Mouse (Mus musculus): ENCODE data around the gene Vps51.
A peak's percentile ranks its signal among the peaks of the same experiment; 100 is the strongest.
"Not testable (repeated sequence)": the region's sequence is repeated elsewhere in the genome, so short reads cannot be mapped to it uniquely, and the experiment has no call there.

The Vps51 gene

DNA sequence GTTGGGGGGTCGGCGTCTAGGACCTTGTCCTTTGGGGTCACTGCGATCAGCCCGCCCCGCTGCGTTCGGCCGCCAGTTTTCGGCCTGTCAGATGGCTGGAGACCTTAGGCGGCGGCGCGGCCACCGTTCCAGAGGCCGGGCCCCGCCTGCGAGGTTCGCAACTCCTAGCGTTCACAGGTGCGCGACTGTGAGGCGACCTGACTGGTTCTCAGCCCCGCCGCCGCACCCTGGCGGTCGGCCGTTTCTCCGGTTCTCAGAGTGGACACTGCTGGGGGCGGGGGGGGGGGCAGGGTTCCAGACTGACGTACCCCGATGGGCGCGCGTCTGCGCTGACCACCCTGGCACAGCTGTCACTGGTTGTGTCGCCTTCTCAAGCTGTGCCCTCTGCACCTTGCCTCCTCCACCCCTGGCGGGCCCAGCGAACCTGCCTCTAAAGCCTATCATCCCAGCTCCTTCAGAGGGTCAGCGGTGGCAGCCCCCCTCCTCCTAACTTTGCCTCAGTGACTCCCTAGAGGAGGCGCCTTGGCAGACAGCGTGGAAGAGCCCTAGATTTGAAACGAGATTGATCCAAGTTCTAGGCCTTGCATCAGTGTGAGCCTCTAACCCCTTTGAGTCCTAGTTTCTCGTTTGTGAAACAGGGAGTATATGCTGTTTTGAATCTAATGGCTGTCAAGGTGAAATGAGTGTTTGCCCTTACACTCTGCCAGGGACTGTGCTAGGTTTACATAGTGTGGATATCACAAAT lies 29.7 kb downstream of the Vps51 start:
- no peak for DNase-seq (ENCODE audit: low spot score)

- DNase-seq (ENCODE audit: low spot score): peak; percentile 89
These were observed 30.5 kb downstream of the Vps51 start, which contains the start of gene Syvn1 for GRCm38 (mm10) chr19:6046294-6047153. Gene Syvn1, plus strand, starts transcription at chr19:6046576.

- no peak for DNase-seq (ENCODE audit: low spot score)
These were observed 31.4 kb downstream of the Vps51 start for GRCm38 (mm10) chr19:6045366-6046293.

DNA sequence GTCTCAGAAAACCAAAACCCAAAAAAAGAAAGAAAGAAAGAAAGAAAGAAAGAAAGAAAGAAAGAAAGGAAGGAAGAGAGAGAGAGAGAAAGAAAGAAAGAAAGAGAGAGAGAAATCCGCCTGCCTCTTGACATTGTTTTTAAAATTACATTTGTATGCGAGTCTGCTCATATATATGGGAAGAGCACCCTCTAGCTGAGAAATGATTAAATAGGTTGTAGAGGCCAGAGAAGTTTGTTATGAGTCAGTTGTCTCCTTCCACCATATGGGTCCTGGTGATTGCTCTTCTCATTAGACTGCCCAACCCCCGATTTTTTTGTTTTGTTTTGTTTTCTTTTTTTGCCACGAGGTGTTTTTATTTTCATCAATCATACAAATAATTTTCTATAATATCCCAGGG lies 32.9 kb downstream of the Vps51 start:
- DNase-seq (ENCODE audit: low spot score): not testable (repeated sequence)

- no peak for DNase-seq (ENCODE audit: low spot score)
These were observed 34.7 kb downstream of the Vps51 start for GRCm38 (mm10) chr19:6042293-6042692.

DNA sequence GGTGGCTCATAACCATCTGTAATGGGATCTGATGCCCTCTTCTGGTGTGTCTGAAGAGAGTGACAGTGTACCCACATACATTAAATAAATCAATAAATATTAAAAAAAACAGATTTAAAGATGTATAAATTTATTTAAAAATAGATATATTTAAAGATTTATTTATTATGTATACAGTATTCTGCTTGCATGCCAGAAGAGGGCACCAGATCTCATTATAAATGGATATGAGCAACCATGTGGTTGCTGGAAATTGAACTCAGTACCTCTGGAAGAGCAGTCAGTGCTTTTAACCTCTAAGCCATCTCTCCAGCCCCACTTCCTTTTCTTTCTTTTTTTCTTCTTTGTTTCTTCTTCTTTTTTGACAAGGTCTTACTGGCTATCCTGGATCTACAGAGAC lies 37.0 kb downstream of the Vps51 start:
- no peak for DNase-seq (ENCODE audit: low spot score)

DNA sequence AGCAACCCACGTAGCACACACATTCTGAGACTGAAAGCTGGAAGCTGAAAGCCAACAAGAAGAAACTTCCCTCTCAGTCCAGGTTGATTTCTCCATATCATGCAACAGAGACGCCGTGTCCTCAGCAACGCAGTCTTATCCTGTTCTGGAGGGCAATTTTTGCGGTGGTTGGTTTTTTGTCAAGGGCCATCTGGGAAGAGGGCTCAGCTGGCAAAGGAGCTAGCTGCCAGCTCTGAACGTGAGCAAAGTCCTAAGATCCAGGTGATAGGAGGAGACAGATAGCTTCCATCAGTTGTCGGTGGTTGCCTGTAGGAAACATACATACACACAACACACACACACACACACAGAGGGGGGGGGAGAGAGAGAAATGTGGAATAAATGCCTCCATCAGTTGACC lies 38.7 kb downstream of the Vps51 start:
- DNase-seq (ENCODE audit: low spot score): no peak

DNA sequence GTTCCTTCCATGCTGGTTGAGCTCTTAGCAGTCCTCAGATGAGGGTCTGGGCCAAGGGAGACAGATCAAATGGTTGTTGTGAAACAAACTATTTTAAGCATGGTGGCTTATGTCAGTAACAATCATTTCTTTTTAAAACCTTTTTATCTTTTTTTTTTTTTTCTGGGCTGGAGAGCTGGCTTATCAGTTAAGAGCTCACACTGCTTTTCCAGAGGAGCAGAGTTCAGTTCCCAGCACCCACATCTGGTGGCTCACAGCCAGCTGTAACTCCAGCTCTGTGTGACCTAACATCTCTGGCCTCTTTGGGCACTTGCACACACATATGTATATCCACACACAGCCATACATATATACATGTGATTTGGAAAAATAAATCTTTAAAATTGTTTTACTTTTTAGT lies 39.3 kb downstream of the Vps51 start:
- DNase-seq (ENCODE audit: low spot score): no peak

GRCm38 (mm10) chr19:6035966-6036585 lies 41.0 kb downstream of the Vps51 start:
- DNase-seq (ENCODE audit: low spot score): no peak

GRCm38 (mm10) chr19:6030520-6031280 lies 46.3 kb downstream of the Vps51 start:
- no peak for DNase-seq (ENCODE audit: low spot score)

DNA sequence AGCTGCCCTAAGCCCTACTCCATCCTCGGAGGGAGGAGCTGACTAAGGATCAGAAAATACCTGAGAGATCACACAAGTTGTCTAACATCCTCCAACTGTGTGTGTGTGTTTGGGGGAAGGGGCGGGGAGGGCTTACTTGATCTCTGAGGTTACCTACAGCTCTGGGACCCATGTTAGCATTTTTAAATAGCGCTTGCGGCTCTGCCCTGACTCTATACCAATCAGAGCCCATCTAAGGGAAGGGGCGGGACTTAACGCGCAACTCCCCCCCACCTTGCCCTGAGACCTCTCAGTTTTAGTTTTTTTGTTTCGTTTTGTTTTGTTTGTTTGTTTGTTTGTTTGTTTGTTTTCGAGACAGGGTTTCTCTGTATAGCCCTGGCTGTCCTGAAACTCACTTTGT lies 47.6 kb downstream of the Vps51 start:
- DNase-seq (ENCODE audit: low spot score): no peak

- DNase-seq (ENCODE audit: low spot score): no peak
These were observed 48.0 kb downstream of the Vps51 start for GRCm38 (mm10) chr19:6028991-6029390.

- DNase-seq (ENCODE audit: low spot score): peak; percentile 55
These were observed 53.1 kb downstream of the Vps51 start for GRCm38 (mm10) chr19:6023930-6024329.

DNA sequence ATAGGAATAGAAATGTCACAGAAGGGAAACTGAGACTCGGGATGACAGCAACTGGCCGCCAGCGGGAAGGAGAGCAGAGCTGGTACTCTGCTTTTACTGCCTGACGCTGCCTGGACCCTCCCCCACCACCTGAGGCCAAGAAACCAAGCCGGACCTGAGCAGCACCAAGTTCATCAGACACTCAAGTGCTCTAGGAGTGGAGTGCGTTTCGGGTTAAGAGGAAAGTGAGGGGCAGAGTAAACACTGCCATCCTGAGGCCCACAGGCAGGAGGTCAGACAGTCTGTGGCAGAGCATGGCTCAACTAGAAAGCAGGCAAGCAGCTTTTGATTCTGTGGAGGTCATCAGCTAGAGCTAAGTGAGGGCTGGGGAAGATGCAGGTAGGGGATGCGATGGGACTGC lies 54.0 kb downstream of the Vps51 start:
- no peak for DNase-seq (ENCODE audit: low spot score)

GRCm38 (mm10) chr19:6020276-6020675 lies 56.8 kb downstream of the Vps51 start:
- DNase-seq (ENCODE audit: low spot score): no peak

DNA sequence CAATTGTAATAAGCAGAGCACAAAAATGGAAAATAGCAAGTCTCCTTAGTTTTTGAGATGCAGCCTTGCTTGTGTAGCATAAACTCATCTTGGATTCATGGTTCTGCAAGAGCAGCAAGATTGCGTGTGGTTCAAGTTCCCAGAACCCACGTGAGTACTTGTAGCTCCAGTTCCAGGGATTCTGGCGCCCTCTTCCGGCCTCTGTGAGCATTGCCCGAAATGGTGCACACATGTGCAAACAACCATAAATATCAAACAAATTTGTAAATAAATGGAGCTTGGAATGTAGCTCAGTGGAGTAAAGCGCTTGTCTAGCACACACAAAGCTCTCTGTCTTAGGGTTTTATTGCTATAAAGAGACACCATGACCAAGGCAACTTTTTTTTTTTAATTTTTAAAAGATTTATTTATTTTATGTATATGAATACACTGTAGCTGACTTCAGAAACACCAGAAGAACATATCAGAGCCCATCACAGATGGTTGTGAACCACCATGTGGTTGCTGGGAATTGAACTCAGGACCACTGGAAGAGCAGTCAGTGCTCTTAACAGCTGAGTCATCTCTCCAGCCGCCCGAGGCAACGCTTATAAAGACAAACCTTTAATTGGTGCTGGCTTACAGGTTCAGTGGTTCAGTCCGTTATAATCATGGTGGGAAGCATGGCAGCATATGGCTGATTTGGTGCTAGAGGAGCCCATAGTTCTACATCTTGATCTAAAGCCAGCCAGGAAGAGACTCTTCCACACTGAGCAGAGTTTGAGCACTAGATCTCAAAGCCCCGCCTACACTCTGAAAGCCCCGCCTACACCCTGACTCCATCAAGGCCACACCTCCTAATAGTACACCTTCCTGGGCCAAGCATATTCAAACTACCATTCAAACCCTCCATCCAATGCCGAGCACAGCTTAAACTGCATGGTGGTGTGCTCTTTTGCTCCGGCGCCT lies 58.6 kb downstream of the Vps51 start:
- DNase-seq (ENCODE audit: low spot score): peak; percentile 93
